Mouse (Mus musculus): Measurements from ENCODE around the gene Eef1akmt3.

- TF ChIP-seq CTCF (IDR thresholded peaks at IDR 0.05; ENCODE audit: low read depth, low read length) (no peak), POLR2A (IDR thresholded peaks at IDR 0.05; ENCODE audit: extremely low read depth, insufficient read depth, low read length) (no peak)
Observed at GRCm38 (mm10) chr10:127076082-127076481, 34.8 kb upstream of the Eef1akmt3 start.
